Mouse (Mus musculus) lung, postnatal 0 days (tissue): ENCODE measurements around the gene Sgce.

ENCODE experiments used
- CTCF ChIP-seq: IDR thresholded peaks from 2 replicates; pipeline ENCODE4 v1.5.1; 2016; ENCODE audit warnings: antibody characterized with exemption, mild to moderate bottlenecking
- EP300 ChIP-seq: IDR thresholded peaks from 2 replicates; pipeline ENCODE4 v1.6.1; 2016; ENCODE audit warnings: antibody characterized with exemption, mild to moderate bottlenecking, control low read depth

DNA sequence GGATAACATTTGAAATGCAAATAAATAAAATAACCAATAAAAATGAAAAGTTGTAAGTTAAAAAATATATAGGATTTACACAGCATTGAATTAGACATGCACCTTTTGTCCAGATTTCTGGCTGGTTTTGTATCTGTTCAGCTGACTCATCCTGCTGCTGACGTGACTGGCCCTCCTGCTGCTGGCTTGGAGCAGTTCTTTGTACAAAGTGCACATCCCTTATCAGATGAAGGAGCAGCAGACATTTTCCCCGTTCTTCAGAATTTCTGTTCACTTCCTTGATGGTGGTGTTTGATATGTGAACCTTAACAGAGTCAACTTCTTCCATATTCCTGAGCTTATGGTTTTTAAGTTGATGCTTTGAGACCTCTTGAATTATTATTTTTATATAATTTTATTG lies 83.5 kb downstream of the Sgce start:
- no peak for TF ChIP-seq CTCF
- no peak for TF ChIP-seq EP300
